Mouse (Mus musculus) T-cell, adult 66 days (primary cell): Measurements from ENCODE around the gene Ntmt1. TPM values are rescaled to one million over a fixed set of nuclear protein-coding genes. Genes with fewer than 3 reads are reported as not detected.

Experiments
- total RNA-seq, 2 experiments: library from RNA; stranded (reverse); gene quantifications; 3 replicates in 1 of 2; 4 replicates in 1 of 2; pipeline ENCODE4 v1.2.4; 2023

Ntmt1 gene
- total RNA-seq = 10 to 100 TPM; 18.5 to 25.5 TPM

GRCm38 (mm10) chr2:30807648-30808295 is at the start of gene Ntmt1:
Gene Ntmt1 (plus strand): TSS chr2:30807826.

DNA sequence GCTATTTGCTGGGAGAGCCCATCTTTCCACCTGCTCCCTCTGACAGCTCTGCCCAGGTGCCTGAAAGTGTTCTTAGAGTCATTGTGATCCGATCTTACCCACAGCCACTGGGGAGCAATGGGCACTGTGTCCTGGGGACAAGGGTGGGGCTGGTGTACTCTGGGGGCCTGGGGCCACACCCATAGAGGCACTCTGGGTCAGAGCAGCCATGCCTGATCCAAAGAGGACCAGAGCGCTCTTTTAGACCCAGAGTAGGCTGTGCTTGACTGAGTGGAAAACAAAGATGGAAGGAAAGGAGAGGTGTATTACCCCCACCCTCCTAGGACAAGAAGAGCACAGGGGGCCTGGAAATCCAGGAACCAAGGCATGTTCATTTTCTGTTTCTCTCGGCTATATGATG is 4.0 kb upstream of the Ntmt1 start, which contains the start of gene 1700001O22Rik:
Gene 1700001O22Rik (minus strand): TSS at position 58 of the 400 bp plus-strand sequence.

GRCm38 (mm10) chr2:30830283-30830795 is 22.7 kb downstream of the Ntmt1 start, which contains the start of gene Asb6:
Gene Asb6 (minus strand): TSS chr2:30830333.

GRCm38 (mm10) chr2:30834373-30835022 is 26.9 kb downstream of the Ntmt1 start, which contains the start of gene Prrx2:
Gene Prrx2 (plus strand): TSS chr2:30834972.

Other genes with a start within 250 kb of the Ntmt1 start
- gene Cstad, start 212.8 kb upstream of the Ntmt1 start, total RNA-seq = 1 to 10 TPM; 1.2 to 1.9 TPM
- gene 1700001O22Rik, start 4.2 kb upstream of the Ntmt1 start, total RNA-seq = 1 to 10 TPM; 1.2 to 2.8 TPM
- 10 to 100 TPM; 46.8 to 57.0 TPM for gene Asb6, start 22.5 kb downstream of the Ntmt1 start, total RNA-seq
- gene Prrx2, start 27.1 kb downstream of the Ntmt1 start, total RNA-seq = not detected
- not detected for gene Ptges, start 122.0 kb downstream of the Ntmt1 start, total RNA-seq
- 10 to 100 TPM; 48.3 to 54.4 TPM for gene Tor1b, start 145.1 kb downstream of the Ntmt1 start, total RNA-seq
- 10 to 100 TPM; 55.1 to 58.1 TPM for gene Tor1a, start 160.1 kb downstream of the Ntmt1 start, total RNA-seq
- 10 to 100 TPM; 74.1 to 83.3 TPM for gene BC005624, start 174.4 kb downstream of the Ntmt1 start, total RNA-seq
- gene Usp20, start 174.5 kb downstream of the Ntmt1 start, total RNA-seq = 10 to 100 TPM; 32.4 to 40.0 TPM